Mouse (Mus musculus) stomach, embryonic 14.5 days (tissue): ENCODE measurements at regions not wholly inside any gene's neighbourhood (a gene's known extent, or its start where the extent isn't known, plus 50 kb on each side); places are given as distances from the start of the nearest gene placed in this dataset.
A peak's percentile ranks its signal among the peaks of the same experiment; 100 is the strongest.
"Not testable (repeated sequence)": the region's sequence is repeated elsewhere in the genome, so short reads cannot be mapped to it uniquely, and the experiment has no call there.

Experiments
- ATAC-seq: fragments of 200-750 bp; cut with Nextera tagmentation; 2 replicates; pipeline ENCODE4 v1.8.0; 2017; ENCODE audit warnings: low read depth, moderate TSS enrichment; ENCODE audit not compliant: insufficient number of reproducible peaks, insufficient read depth, low FRiP score
- H3K27ac ChIP-seq: fragments of 300-500 bp; sonication (generic); 2 replicates; pipeline ENCODE4 v1.5.1; 2014; ENCODE audit warnings: mild to moderate bottlenecking, low read length, moderate library complexity, mixed read lengths
- H3K27me3 ChIP-seq: fragments of 300-500 bp; sonication (generic); 2 replicates; pipeline ENCODE4 v1.6.1; 2014; ENCODE audit warnings: low read length, control low read depth, mixed read lengths; ENCODE audit not compliant: control insufficient read depth, insufficient read depth
- H3K36me3 ChIP-seq: fragments of 300-500 bp; sonication (generic); 2 replicates; pipeline ENCODE4 v1.6.1; 2014; ENCODE audit warnings: mild to moderate bottlenecking, control low read depth, low read length, moderate library complexity, mixed read lengths; ENCODE audit not compliant: control insufficient read depth, insufficient read depth
- H3K4me1 ChIP-seq: fragments of 300-500 bp; sonication (generic); 2 replicates; pipeline ENCODE4 v1.6.1; 2014; ENCODE audit warnings: low read length, control low read depth, mixed read lengths; ENCODE audit not compliant: control insufficient read depth, insufficient read depth
- H3K4me2 ChIP-seq: fragments of 300-500 bp; sonication (generic); replicated peaks from 2 replicates; pipeline ENCODE4 v1.6.1; 2014; ENCODE audit warnings: low read depth, low read length, control low read depth
- H3K4me3 ChIP-seq: fragments of 300-500 bp; sonication (generic); 2 replicates; pipeline ENCODE4 v1.5.1; 2014; ENCODE audit warnings: low read depth, low read length, control low read depth
- H3K9ac ChIP-seq: fragments of 300-500 bp; sonication (generic); replicated peaks from 2 replicates; pipeline ENCODE4 v1.6.1; 2014; ENCODE audit warnings: low read depth, mild to moderate bottlenecking, control low read depth, low read length, moderate library complexity, mixed read lengths
- H3K9me3 ChIP-seq: fragments of 300-500 bp; sonication (generic); 2 replicates; pipeline ENCODE4 v1.6.1; 2016; ENCODE audit warnings: low read depth, low read length, control low read depth; ENCODE audit not compliant: control insufficient read depth
- WGBS: fragments of 180-500 bp; shearing (Covaris S2); extraction: QIAGEN DNeasy Blood & Tissue Kit; methylation state at CpG from one replicate; pipeline ENCODE4 v1.1.7; 2014; 5-methylcytosine and 5-hydroxymethylcytosine counted together

DNA sequence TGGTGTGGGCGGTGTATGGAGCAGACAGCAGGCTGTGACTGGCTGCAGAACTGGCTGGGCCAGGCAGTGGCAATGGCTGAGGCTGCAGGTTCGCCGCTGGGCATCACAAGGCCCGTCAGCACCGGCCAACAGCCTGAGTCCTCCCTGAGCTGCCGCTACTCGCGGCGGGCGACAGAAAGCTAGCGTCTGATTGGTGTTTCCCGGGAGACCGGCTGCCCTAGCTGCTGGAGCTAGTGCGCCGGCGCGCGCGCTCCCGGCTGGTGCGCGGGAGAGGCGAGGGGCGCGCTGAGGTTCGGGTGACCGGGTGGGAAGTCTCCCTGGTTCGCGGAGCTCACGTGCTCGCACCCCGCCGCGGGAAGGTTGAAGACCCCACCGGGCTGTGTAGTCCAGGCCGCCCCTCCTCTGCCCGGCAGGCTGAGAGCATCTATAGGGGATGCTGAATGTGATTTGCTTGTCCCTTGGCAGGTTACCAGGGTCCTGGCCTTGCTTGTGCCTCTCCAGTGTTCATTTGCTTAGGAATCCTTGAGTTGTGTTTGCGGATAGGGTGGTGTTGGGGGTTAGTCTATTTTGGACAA lies 241.2 kb downstream of the Mef2c start:
- Histone ChIP-seq H3K9me3 (no peaks in the 10 kb centered on the region), H3K4me1 (no peaks in the 10 kb centered on the region), H3K27me3 (peaks cover 19% of the 10 kb centered on the region), H3K9ac (0 out of 2 replicates have a peak overlapping the region, but pooled peaks have one; percentile 18), H3K36me3 (no peaks in the 10 kb centered on the region), H3K4me2 (peak overlapping the region; percentile 80), H3K4me3 (peak overlapping the region; percentile 42), H3K27ac (no peak overlapping the region)
- 2% methylated on average over 38 of the region's 38 CpGs for WGBS
- peak; percentile 90 for ATAC-seq

DNA sequence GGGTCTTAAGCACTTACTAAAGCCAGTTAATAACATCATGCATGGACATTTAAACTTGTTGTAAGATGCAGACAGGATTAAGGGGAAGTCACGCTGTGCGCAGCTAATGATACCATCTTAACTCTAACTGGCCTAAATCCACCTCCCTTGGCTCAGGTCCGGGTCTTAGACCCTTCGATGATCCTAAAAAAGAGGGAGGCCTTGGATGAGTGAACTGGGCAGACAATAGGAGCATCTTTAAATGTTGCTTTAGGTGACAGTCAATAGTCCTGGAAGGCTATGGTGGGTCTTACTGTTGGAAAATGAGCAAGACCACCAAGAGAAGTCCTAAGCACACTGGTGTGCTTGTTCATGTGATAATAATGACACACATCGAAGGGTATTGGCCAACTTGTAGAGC lies 242.1 kb downstream of the Mef2c start:
- Histone ChIP-seq H3K36me3 (no peaks in the 10 kb centered on the region), H3K9me3 (no peaks in the 10 kb centered on the region), H3K4me3 (no peak overlapping the region), H3K27me3 (peaks cover 14% of the 10 kb centered on the region), H3K4me1 (no peaks in the 10 kb centered on the region), H3K27ac (no peak overlapping the region), H3K9ac (no peak overlapping the region), H3K4me2 (no peak overlapping the region)
- 88% methylated on average over 5 of the region's 5 CpGs for WGBS
- no peak for ATAC-seq

DNA sequence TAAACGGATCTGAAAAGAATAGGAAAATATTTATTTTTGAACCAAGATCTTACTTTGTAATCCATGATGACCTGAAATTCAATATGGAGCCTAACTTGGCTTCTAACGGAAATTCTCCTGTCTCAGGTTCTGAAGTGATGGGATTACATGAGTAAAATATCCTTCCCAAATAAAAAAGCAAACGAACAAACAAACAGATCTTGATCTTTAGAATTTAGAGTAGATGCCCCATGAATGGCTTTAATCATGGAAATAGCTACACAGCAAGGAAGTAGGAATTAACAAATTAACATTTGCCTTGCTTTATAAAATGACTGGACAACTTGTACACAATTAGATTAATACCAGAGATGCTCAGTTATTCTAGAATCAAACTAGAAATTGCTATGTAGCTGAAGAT lies 243.8 kb downstream of the Mef2c start:
- no peak overlapping the region for H3K4me2 ChIP-seq
- no peak overlapping the region for H3K4me3 ChIP-seq
- WGBS: 61% methylated on average over 3 of the region's 3 CpGs
- no peak for ATAC-seq
- H3K27me3 ChIP-seq: 0 out of 2 replicates have a peak, but pooled peaks cover 7% of the 10 kb centered on the region
- no peaks in the 10 kb centered on the region for H3K36me3 ChIP-seq
- H3K4me1 ChIP-seq: no peaks in the 10 kb centered on the region
- H3K9me3 ChIP-seq: no peaks in the 10 kb centered on the region
- no peak overlapping the region for H3K9ac ChIP-seq
- H3K27ac ChIP-seq: no peak overlapping the region

DNA sequence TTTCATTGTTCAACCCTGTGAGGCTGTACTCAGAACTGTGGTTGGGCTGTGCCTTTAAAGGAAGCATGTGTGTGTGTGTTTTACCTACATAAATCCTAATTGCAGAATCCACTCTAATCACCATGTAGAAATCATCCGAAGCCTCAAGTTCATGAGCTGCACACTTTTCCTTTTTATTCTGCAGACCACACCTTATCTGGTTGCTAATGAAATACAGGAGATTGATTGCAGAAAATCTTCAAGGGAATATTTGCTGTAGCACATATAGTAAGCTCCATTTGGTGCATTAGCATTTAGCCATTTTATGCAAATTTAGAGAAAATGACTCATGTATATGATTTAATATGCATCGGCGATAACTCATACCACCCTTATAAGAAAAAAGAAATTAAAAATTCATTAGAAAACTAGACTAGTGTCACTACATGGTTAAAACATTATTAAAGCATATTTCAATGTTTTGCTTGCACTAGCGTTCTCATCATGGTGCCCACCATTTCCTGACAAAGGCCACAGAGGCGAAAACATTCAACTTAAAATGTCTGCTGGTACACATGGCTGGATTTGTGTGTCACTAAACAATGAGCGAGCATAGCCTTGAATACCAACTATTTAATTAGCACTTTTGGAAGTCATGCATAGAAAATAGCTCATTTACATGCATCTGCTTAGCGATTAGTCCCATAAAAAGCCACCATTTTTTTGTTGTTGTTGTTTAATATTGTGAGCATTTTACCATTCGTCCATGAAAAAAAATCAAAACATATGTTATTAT lies 245.7 kb downstream of the Mef2c start:
- H3K27ac ChIP-seq: no peak overlapping the region
- WGBS: 75% methylated on average over 8 of the region's 8 CpGs
- no peaks in the 10 kb centered on the region for H3K9me3 ChIP-seq
- H3K36me3 ChIP-seq: no peaks in the 10 kb centered on the region
- H3K4me3 ChIP-seq: no peak overlapping the region
- no peaks in the 10 kb centered on the region for H3K4me1 ChIP-seq
- no peak for ATAC-seq
- H3K9ac ChIP-seq: no peak overlapping the region
- 0 out of 2 replicates have a peak, but pooled peaks cover 7% of the 10 kb centered on the region for H3K27me3 ChIP-seq
- H3K4me2 ChIP-seq: no peak overlapping the region

DNA sequence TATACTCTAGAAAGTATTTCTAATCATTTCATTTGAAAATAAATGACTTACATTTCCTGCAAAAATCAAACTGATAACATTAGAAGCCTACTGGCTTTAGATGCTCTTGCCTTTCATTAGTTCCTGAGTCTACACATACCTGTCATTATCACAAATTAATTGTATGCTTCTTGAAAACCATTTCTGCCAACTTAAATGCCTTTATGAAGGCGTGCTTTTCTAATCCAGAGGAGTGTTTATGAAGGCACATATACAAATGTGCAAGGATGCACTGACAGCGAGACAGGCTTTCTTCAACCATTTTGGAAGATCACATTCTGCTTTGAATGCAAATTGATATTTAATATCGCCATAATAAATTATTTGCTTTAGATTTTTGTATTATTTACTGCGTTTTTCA lies 246.6 kb downstream of the Mef2c start:
- no peak overlapping the region for H3K9ac ChIP-seq
- no peaks in the 10 kb centered on the region for H3K9me3 ChIP-seq
- no peak for ATAC-seq
- 0 out of 2 replicates have a peak, but pooled peaks cover 1% of the 10 kb centered on the region for H3K27me3 ChIP-seq
- no peaks in the 10 kb centered on the region for H3K36me3 ChIP-seq
- no peaks in the 10 kb centered on the region for H3K4me1 ChIP-seq
- no peak overlapping the region for H3K4me2 ChIP-seq
- H3K4me3 ChIP-seq: no peak overlapping the region
- H3K27ac ChIP-seq: no peak overlapping the region
- WGBS: 57% methylated on average over 4 of the region's 4 CpGs

DNA sequence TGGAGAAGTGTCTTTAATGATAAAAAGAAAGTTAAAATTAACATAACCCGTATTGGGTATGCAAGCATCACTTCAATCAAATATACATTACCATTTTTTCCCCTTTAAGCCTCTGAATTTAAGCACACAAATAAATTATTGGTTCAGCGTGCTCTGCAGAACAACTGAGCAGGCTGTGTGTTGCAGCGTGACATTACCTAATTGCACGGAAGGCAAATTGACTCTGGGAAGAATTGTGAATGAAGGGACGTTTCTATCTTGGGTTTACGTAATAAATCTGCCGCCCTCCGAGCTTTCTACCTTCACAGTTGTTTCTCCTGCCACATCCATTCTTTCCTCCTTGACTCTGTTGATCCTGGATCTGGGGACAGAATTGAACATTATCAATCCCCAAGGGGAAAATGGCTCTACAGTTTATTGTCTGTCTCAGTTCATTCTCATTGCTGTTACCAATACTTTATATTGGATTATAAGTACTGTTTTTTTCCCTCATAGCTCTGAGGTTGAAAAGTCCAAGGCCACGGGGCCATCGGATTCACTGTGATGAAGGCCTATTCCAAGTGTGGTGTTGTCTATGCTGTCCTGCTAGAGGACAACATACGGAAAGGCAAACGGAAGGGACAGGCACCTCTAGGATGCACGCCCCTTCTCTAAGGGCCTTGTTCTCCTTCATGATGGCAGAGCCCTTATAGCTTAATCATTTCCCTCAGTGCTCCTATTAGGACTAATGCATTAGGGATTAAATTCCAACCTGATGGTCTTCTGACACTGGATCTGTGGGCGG lies 256.7 kb downstream of the Mef2c start:
- Histone ChIP-seq H3K27ac (no peak overlapping the region), H3K4me3 (no peak overlapping the region), H3K36me3 (no peaks in the 10 kb centered on the region), H3K9me3 (no peaks in the 10 kb centered on the region), H3K4me2 (no peak overlapping the region), H3K27me3 (no peaks in the 10 kb centered on the region), H3K4me1 (no peaks in the 10 kb centered on the region), H3K9ac (no peak overlapping the region)
- 80% methylated on average over 14 of the region's 14 CpGs for WGBS
- ATAC-seq: no peak

DNA sequence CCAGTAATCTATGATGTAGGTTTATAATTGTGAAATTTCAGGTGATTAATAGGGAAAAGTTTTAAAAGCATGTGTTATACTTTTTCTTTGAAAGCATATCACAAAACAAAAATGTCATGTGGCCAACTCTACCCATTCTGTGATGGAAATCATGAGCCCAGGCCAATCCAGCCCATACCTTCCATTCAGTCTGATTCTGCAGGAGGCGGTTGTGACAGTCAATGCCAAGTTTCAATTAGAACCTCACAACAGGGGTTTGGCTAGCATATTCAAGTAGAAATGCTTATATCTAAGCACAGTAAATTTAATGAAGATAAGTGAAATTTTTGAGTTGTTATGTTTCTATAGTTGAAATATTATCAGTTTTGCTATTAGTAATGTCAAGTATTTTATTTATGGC lies 258.6 kb downstream of the Mef2c start:
- no peak overlapping the region for H3K4me3 ChIP-seq
- no peaks in the 10 kb centered on the region for H3K27me3 ChIP-seq
- H3K27ac ChIP-seq: no peak overlapping the region
- H3K36me3 ChIP-seq: no peaks in the 10 kb centered on the region
- WGBS: 91% methylated on average over 1 of the region's 1 CpGs
- H3K4me2 ChIP-seq: no peak overlapping the region
- H3K4me1 ChIP-seq: no peaks in the 10 kb centered on the region
- no peak for ATAC-seq
- no peaks in the 10 kb centered on the region for H3K9me3 ChIP-seq
- H3K9ac ChIP-seq: no peak overlapping the region

DNA sequence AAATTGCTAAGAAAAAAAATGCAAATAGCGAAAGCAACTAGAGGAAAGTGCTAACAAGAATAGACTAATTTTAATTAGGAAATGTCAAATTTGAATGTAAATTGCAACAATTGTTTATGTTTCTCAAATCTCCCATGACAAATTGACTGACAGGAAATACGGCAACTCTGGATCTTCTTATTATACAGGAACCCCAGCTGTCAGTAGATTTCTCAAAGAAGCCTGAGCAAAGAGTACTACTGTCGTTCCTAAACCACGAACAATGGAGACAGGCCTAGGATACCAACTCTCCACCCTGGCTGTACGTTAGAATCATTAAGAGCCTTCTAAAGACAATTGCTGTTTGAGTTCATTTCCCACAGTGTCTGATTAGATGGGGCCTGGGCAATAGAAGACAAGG lies 259.5 kb downstream of the Mef2c start:
- not testable (repeated sequence) for H3K9ac ChIP-seq, H3K4me2 ChIP-seq, H3K9me3 ChIP-seq, H3K36me3 ChIP-seq, ATAC-seq, H3K27me3 ChIP-seq, H3K27ac ChIP-seq, H3K4me1 ChIP-seq, H3K4me3 ChIP-seq
- 68% methylated on average over 5 of the region's 5 CpGs for WGBS
